Mouse (Mus musculus): ENCODE data around the gene Srsf6. TPM values are rescaled to one million over a fixed set of nuclear protein-coding genes. Genes with fewer than 3 reads are reported as not detected.

Gene Srsf6
- polyA plus RNA-seq, 1 experiment = 129 TPM

DNA sequence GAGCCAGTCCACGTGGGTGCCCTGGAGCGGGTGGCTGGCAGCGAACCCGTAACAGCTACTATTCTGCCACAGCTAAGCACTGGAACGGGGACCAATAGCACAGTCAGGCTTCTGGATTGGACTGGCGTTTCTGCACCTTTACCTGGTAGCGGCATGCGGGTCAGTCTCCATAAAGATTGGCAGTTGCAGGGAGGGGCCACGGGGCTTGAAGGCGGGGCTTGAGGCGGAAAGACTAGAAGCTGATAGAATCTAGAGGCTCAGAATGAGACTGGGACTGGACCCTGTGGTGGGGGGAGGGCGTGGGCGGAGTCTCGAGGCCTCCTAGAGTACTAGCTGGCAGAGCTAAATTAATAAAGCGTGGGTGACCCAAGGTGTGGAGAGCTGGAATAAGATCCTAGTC is 16.4 kb downstream of the Srsf6 start:
- Histone ChIP-seq H3K27ac (ENCODE audit: insufficient read depth, low read length) (no peak overlapping the region), H3K4me1 (ENCODE audit: control insufficient read depth, insufficient read depth, low read length) (0 out of 2 replicates have a peak, but pooled peaks cover 1% of the 10 kb centered on the region), H3K4me3 (ENCODE audit: insufficient read depth, low read length) (peak overlapping the region; percentile 25; the same call in 1 of the 2 replicates)
- TF ChIP-seq CTCF (IDR thresholded peaks at IDR 0.05; ENCODE audit: extremely low read depth, insufficient read depth, low read length) = no peak
- TF ChIP-seq POLR2A (IDR thresholded peaks at IDR 0.05; ENCODE audit: extremely low read depth, insufficient read depth, low read length) = no peak

DNA sequence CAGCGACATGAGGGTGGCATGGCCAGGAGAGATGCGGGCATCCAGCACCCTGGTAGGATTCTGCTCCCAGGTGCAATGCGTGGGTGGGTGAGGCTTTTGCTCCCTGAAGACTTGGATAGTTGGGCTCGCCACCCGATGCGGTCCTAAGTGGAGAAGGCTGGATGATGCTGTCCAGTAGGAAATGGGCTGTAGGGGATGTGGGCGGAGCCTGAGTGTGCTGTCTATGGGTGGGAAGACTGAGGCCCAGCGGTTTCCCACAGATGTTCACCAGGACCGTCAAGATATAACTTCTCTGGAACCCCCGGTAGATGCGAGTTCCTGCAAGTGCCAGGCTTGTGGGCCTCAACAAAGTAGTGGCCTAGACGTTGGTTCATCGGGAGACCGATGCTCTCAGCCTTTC is 16.9 kb downstream of the Srsf6 start:
- TF ChIP-seq POLR2A (IDR thresholded peaks at IDR 0.05; ENCODE audit: extremely low read depth, insufficient read depth, low read length) (no peak), CTCF (IDR thresholded peaks at IDR 0.05; ENCODE audit: extremely low read depth, insufficient read depth, low read length) (no peak)
- H3K27ac ChIP-seq (ENCODE audit: insufficient read depth, low read length) = no peak overlapping the region
- H3K4me3 ChIP-seq (ENCODE audit: insufficient read depth, low read length) = peak overlapping the region; percentile 25
- H3K4me1 ChIP-seq (ENCODE audit: control insufficient read depth, insufficient read depth, low read length) = 0 out of 2 replicates have a peak, but pooled peaks cover 1% of the 10 kb centered on the region

DNA sequence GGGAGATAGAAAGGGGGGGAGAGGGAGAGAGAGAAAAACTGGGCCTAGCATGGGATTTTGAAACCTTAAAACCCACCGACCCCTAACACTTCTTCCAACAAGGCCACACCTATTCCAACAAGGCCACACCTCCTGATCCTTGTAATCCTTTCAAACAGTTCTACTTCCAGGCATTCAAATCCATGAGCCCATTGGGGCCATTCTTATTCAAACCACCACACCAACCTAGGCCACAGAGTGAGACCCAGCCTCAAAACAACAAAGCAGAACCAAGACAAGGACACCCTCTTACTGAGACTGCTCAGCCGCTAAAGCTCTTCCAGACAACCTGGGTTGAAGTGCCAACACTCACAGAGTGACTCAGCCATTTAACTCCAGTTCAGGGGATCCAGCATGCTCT is 19.4 kb downstream of the Srsf6 start:
- Histone ChIP-seq H3K4me1 (ENCODE audit: control insufficient read depth, insufficient read depth, low read length) (0 out of 2 replicates have a peak, but pooled peaks cover 1% of the 10 kb centered on the region), H3K27ac (ENCODE audit: insufficient read depth, low read length) (no peak overlapping the region), H3K4me3 (ENCODE audit: insufficient read depth, low read length) (no peak overlapping the region)
- TF ChIP-seq CTCF (IDR thresholded peaks at IDR 0.05; ENCODE audit: extremely low read depth, insufficient read depth, low read length) (no peak), POLR2A (IDR thresholded peaks at IDR 0.05; ENCODE audit: extremely low read depth, insufficient read depth, low read length) (no peak)

DNA sequence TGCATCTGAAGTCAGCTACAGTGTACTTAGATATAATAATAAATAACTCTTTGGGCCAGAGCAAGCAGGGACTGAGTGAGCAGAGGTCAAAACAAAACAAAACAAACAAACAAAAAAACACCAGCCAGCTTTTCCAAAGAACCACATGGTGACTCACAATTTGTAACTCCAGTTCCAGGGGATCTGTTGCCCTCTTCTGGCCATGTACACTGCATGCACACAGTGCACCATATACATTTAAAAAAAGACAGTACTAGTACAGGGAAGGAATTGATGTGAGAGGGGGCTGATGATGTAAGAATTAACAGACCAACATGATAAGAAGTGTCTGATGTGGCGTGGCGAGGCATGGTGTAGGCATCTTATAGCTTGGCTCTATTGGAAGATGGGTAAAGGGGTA is 25.5 kb downstream of the Srsf6 start:
- Histone ChIP-seq H3K4me3 (ENCODE audit: insufficient read depth, low read length) (no peak overlapping the region), H3K27ac (ENCODE audit: insufficient read depth, low read length) (no peak overlapping the region), H3K4me1 (ENCODE audit: control insufficient read depth, insufficient read depth, low read length) (no peaks in the 10 kb centered on the region)
- TF ChIP-seq CTCF (IDR thresholded peaks at IDR 0.05; ENCODE audit: extremely low read depth, insufficient read depth, low read length) = 0 out of 2 replicates have a peak, but pooled peaks have one; percentile 3
- no peak for TF ChIP-seq POLR2A (IDR thresholded peaks at IDR 0.05; ENCODE audit: extremely low read depth, insufficient read depth, low read length)

DNA sequence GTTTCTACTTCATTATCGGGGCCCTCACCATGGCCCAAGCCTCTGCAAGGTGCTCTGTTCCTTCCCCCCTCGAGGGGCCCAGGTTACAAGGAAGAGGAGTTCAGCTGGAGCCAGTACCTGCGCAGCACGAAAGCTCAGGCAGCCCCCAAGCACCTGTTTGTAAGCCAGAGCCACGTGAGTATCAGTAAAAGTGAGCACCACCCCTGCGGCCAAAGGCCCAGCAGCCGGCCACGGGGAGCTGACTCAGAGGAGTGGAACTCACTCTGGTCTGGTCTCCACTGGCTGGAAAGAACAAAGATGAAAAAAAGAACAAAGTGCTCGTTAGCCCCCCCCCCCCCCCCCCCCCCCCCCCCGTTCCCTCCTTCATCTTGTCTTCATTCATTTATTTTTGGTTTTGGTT is 30.0 kb downstream of the Srsf6 start:
- Histone ChIP-seq H3K27ac (ENCODE audit: insufficient read depth, low read length) (no peak overlapping the region), H3K4me3 (ENCODE audit: insufficient read depth, low read length) (no peak overlapping the region), H3K4me1 (ENCODE audit: control insufficient read depth, insufficient read depth, low read length) (no peaks in the 10 kb centered on the region)
- no peak for TF ChIP-seq POLR2A (IDR thresholded peaks at IDR 0.05; ENCODE audit: extremely low read depth, insufficient read depth, low read length)
- no peak for TF ChIP-seq CTCF (IDR thresholded peaks at IDR 0.05; ENCODE audit: extremely low read depth, insufficient read depth, low read length)

DNA sequence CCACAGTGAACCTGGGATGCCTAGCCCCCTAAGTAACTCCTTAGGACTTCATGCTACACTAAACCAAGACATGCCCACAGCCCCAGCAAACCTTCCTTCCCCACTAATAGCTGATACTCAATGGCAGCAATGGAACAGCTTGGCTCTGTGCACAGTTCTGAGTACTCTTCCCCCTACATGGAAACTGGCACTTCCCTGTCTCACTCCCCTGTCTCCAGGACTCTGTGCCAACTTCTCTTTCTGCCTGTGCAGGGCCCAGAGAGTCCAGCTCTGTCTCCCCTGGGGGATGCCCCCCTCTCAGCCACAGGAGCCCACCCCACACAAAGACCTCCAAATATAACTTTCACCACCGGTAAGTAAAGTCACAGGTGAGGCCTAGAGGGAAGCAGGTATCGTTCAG is 35.4 kb downstream of the Srsf6 start:
- TF ChIP-seq CTCF (IDR thresholded peaks at IDR 0.05; ENCODE audit: extremely low read depth, insufficient read depth, low read length) (no peak), POLR2A (IDR thresholded peaks at IDR 0.05; ENCODE audit: extremely low read depth, insufficient read depth, low read length) (no peak)
- H3K27ac ChIP-seq (ENCODE audit: insufficient read depth, low read length) = no peak overlapping the region
- no peak overlapping the region for H3K4me3 ChIP-seq (ENCODE audit: insufficient read depth, low read length)

DNA sequence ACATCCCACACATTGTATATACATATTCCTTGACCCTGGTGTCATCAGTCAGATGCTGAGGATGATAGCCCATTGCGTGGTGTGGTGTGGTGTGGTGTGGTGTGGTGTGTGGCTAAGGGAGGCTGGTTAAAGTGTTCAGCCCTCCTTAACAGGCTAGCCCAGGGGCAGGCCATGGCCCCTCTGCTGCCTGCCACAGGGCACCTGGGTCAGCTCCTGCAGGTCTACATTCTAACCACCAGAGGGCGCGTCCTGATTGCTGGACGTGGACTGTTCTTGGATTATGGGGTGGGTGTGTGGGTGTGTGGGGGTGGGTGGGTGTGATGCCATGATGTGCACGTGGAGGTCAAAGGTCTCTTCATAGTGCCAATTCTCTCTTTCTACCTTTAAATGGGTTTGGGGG is 37.0 kb downstream of the Srsf6 start:
- no peak overlapping the region for H3K27ac ChIP-seq (ENCODE audit: insufficient read depth, low read length)
- no peaks in the 10 kb centered on the region for H3K4me1 ChIP-seq (ENCODE audit: control insufficient read depth, insufficient read depth, low read length)
- no peak overlapping the region for H3K4me3 ChIP-seq (ENCODE audit: insufficient read depth, low read length)
- no peak for TF ChIP-seq POLR2A (IDR thresholded peaks at IDR 0.05; ENCODE audit: extremely low read depth, insufficient read depth, low read length)
- TF ChIP-seq CTCF (IDR thresholded peaks at IDR 0.05; ENCODE audit: extremely low read depth, insufficient read depth, low read length) = peak; percentile 65

More for the DNA sequence above, 35.4 kb downstream of the Srsf6 start:
- no peaks in the 10 kb centered on the region for H3K4me1 ChIP-seq (ENCODE audit: control insufficient read depth, insufficient read depth, low read length)

DNA sequence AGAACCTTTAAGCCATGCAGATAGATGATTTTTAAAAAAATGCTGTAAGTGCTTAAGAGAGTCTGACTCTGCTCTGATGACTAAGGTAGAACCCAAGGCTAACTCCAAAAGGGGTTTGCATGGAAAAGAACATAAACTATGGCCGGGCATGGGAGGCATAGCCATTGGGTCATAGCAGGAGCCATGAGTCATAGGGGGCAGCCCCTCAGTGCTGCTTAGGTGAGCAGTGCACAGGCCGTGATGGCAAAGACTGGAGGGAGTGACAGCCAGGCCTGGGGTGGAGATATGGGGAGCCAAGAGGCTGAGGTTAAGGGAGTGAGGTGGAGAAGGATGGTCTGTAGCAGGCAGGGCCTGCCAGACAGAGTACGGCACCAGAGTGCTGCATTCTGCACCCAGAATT is 37.8 kb downstream of the Srsf6 start:
- Histone ChIP-seq H3K4me3 (ENCODE audit: insufficient read depth, low read length) (no peak overlapping the region), H3K4me1 (ENCODE audit: control insufficient read depth, insufficient read depth, low read length) (no peaks in the 10 kb centered on the region), H3K27ac (ENCODE audit: insufficient read depth, low read length) (no peak overlapping the region)
- TF ChIP-seq CTCF (IDR thresholded peaks at IDR 0.05; ENCODE audit: extremely low read depth, insufficient read depth, low read length) = no peak

DNA sequence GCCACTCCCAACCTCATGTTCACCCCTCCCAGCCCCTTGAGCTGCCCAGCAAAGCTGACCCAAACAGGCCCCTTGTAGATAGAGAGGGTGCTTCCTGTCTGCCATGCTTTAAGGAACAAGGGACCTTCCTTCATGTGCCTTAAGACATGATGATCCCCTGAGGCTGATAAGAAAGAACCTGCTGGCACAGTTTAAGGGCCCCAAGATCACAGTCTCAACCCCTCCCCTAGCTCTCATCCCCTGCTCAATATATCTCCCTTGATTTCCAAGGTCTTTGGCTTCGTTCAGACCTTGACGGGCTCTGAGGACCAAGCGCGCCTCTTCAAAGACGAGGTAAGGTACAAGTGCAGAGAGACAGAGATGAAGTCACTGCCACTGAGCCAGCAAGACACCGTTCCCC is 39.6 kb downstream of the Srsf6 start:
- no peak overlapping the region for H3K27ac ChIP-seq (ENCODE audit: insufficient read depth, low read length)
- TF ChIP-seq CTCF (IDR thresholded peaks at IDR 0.05; ENCODE audit: extremely low read depth, insufficient read depth, low read length) (no peak), POLR2A (IDR thresholded peaks at IDR 0.05; ENCODE audit: extremely low read depth, insufficient read depth, low read length) (no peak)
- H3K4me3 ChIP-seq (ENCODE audit: insufficient read depth, low read length) = no peak overlapping the region
- H3K4me1 ChIP-seq (ENCODE audit: control insufficient read depth, insufficient read depth, low read length) = no peaks in the 10 kb centered on the region

DNA sequence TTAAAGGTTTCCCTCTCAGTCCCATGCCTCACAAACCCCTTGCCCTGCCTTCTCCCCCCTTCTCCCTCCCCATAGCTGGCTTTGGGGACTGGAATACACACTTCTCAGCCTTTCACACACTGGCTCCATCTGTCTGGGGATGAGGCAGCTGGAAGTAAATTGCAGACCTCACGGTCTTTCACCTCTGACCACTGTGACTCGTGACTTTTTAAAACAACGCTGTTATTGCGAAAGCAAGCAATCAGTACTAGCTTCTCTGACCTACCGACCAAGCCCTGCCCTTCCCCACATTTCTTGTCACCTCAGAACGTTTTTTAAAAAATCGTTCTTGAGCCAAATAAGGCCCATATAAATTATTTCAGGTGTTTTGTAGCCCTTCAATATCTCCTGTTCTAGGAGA is 41.4 kb downstream of the Srsf6 start:
- TF ChIP-seq CTCF (IDR thresholded peaks at IDR 0.05; ENCODE audit: extremely low read depth, insufficient read depth, low read length) (no peak), POLR2A (IDR thresholded peaks at IDR 0.05; ENCODE audit: extremely low read depth, insufficient read depth, low read length) (no peak)
- Histone ChIP-seq H3K27ac (ENCODE audit: insufficient read depth, low read length) (no peak overlapping the region), H3K4me3 (ENCODE audit: insufficient read depth, low read length) (no peak overlapping the region), H3K4me1 (ENCODE audit: control insufficient read depth, insufficient read depth, low read length) (no peaks in the 10 kb centered on the region)
